Mouse (Mus musculus) MEL (cell line): ENCODE data around the gene Rnf166. TPM values are rescaled to one million over a fixed set of nuclear protein-coding genes. Genes with fewer than 3 reads are reported as not detected.

Source experiments
- DNase-seq: peaks from one replicate; pipeline ENCODE4 v3.0.0; 2011; ENCODE audit warnings: low read depth, low spot score
- H3K27ac ChIP-seq: 2 replicates; pipeline ENCODE4 v1.5.1; 2012; ENCODE audit warnings: low read depth, mild to moderate bottlenecking, control low read depth, low read length, moderate library complexity; ENCODE audit not compliant: control insufficient read depth
- H3K27me3 ChIP-seq, 2 experiments: fragments of 150-350 bp in 1 of 2; sonication (generic) in 1 of 2; 2 replicates each; pipeline ENCODE4 v1.6.1; 2012; ENCODE audit warnings: low read length in 2 of 2, mild to moderate bottlenecking in 2 of 2, improper control_type of control experiment in 1 of 2, moderate library complexity in 1 of 2; ENCODE audit not compliant: insufficient read depth in 2 of 2, control insufficient read depth in 1 of 2
- H3K36me3 ChIP-seq, 2 experiments: 2 replicates each; pipeline ENCODE4 v1.6.1; 2012 to 2014; ENCODE audit warnings: low read length in 2 of 2, improper control_type of control experiment in 1 of 2, inconsistent platforms in 1 of 2, mild to moderate bottlenecking in 1 of 2; ENCODE audit not compliant: insufficient read depth in 2 of 2, control insufficient read depth in 1 of 2
- H3K4me1 ChIP-seq, 2 experiments: fragments of 150-350 bp in 1 of 2; sonication (generic) in 1 of 2; 2 replicates each; pipeline ENCODE4 v1.6.1; 2012; ENCODE audit warnings: low read length in 2 of 2, improper control_type of control experiment in 1 of 2, mild to moderate bottlenecking in 1 of 2; ENCODE audit not compliant: insufficient read depth in 2 of 2, control insufficient read depth in 1 of 2
- H3K4me3 ChIP-seq, 2 experiments: fragments of 150-350 bp in 1 of 2; sonication (generic) in 1 of 2; 2 replicates each; pipeline ENCODE4 v1.5.1; 2012; ENCODE audit warnings: low read depth in 2 of 2, low read length in 2 of 2, mild to moderate bottlenecking in 2 of 2, moderate library complexity in 2 of 2, control low read depth in 1 of 2, improper control_type of control experiment in 1 of 2; ENCODE audit not compliant: control insufficient read depth in 1 of 2, insufficient read depth in 1 of 2
- H3K79me2 ChIP-seq: 2 replicates; pipeline ENCODE4 v1.6.1; 2012; ENCODE audit warnings: mild to moderate bottlenecking, low read length, moderate library complexity; ENCODE audit not compliant: control insufficient read depth, poor library complexity, insufficient read depth
- H3K9ac ChIP-seq: 2 replicates; pipeline ENCODE4 v1.6.1; 2012; ENCODE audit warnings: low read depth, mild to moderate bottlenecking, control low read depth, low read length, moderate library complexity; ENCODE audit not compliant: control insufficient read depth, poor library complexity, severe bottlenecking
- H3K9me3 ChIP-seq: fragments of 150-350 bp; sonication (generic); replicated peaks from 2 replicates; pipeline ENCODE4 v1.6.1; 2012; ENCODE audit warnings: mild to moderate bottlenecking, low read length, improper control_type of control experiment, moderate library complexity; ENCODE audit not compliant: insufficient read depth
- BHLHE40 ChIP-seq: IDR thresholded peaks from 2 replicates; pipeline ENCODE4 v1.6.1; 2012; ENCODE audit warnings: low read depth, mild to moderate bottlenecking, inconsistent platforms, low read length, improper control_type of control experiment, borderline replicate concordance
- CHD1 ChIP-seq: IDR thresholded peaks from 2 replicates; pipeline ENCODE4 v1.6.1; 2012; ENCODE audit warnings: low read depth, mild to moderate bottlenecking, inconsistent platforms, low read length, improper control_type of control experiment
- CHD2 ChIP-seq: IDR thresholded peaks from 2 replicates; pipeline ENCODE4 v1.6.1; 2011; ENCODE audit warnings: low read length, improper control_type of control experiment
- ELF1 ChIP-seq: IDR thresholded peaks from 2 replicates; pipeline ENCODE4 v1.6.1; 2014; ENCODE audit warnings: low read depth, mild to moderate bottlenecking, inconsistent platforms, low read length, improper control_type of control experiment, moderate library complexity
- EP300 ChIP-seq, 2 experiments: IDR thresholded peaks; 2 replicates each; pipeline ENCODE4 v1.6.1; 2011; ENCODE audit warnings: improper control_type of control experiment in 2 of 2, low read length in 2 of 2, low read depth in 1 of 2, mild to moderate bottlenecking in 1 of 2
- JUND ChIP-seq: IDR thresholded peaks from 2 replicates; pipeline ENCODE4 v1.6.1; 2011; ENCODE audit warnings: low read depth, mild to moderate bottlenecking, improper control_type of control experiment, low read length
- KAT2A ChIP-seq: conservative IDR thresholded peaks from 2 replicates; pipeline ENCODE4 v1.6.1; 2012; ENCODE audit warnings: low read depth, low read length, improper control_type of control experiment, inconsistent platforms
- MEF2A ChIP-seq: IDR thresholded peaks from 2 replicates; pipeline ENCODE4 v1.6.1; 2014; ENCODE audit warnings: low read depth, mild to moderate bottlenecking, inconsistent platforms, low read length, improper control_type of control experiment; ENCODE audit not compliant: poor library complexity, insufficient replicate concordance, severe bottlenecking; ENCODE audit errors: extremely low read depth
- MXI1 ChIP-seq: IDR thresholded peaks from 2 replicates; pipeline ENCODE4 v1.6.1; 2011; ENCODE audit warnings: mild to moderate bottlenecking, low read depth, low read length, improper control_type of control experiment
- MYC ChIP-seq: IDR thresholded peaks from 2 replicates; pipeline ENCODE4 v1.6.1; 2011; ENCODE audit warnings: low read depth, mild to moderate bottlenecking, low read length, improper control_type of control experiment, moderate library complexity
- NRF1 ChIP-seq: IDR thresholded peaks from 2 replicates; pipeline ENCODE4 v1.6.1; 2014; ENCODE audit warnings: low read depth, mild to moderate bottlenecking, inconsistent platforms, low read length, improper control_type of control experiment, moderate library complexity; ENCODE audit not compliant: poor library complexity, insufficient read depth, severe bottlenecking
- RCOR1 ChIP-seq: IDR thresholded peaks from 2 replicates; pipeline ENCODE4 v1.6.1; 2012; ENCODE audit warnings: low read depth, mild to moderate bottlenecking, inconsistent platforms, low read length, improper control_type of control experiment
- USF1 ChIP-seq: IDR thresholded peaks from 2 replicates; pipeline ENCODE4 v1.6.1; 2014; ENCODE audit warnings: low read depth, mild to moderate bottlenecking, inconsistent platforms, low read length, improper control_type of control experiment, moderate library complexity
- polyA plus RNA-seq, 2 experiments: library from polyadenylated mRNA; stranded (reverse) in 1 of 2; unstranded in 1 of 2; fragments of >175 nt in 1 of 2; fragments of >200 nt in 1 of 2; gene quantifications; 2 replicates each; pipeline versions ENCODE4 v1.2.1 to v1.2.4; 2012; ENCODE audit warnings: low replicate concordance in 2 of 2, low read depth in 1 of 2; ENCODE audit not compliant: insufficient read length in 2 of 2, insufficient read depth in 1 of 2, missing spikeins in 1 of 2
- total RNA-seq: library from RNA; depleted of rRNA; stranded (reverse); fragments of 300-350 nt; gene quantifications from 2 replicates; pipeline ENCODE4 v1.2.3, GENCODE M21; 2012

Gene Rnf166
- total and polyA plus RNA-seq, 3 experiments: 18.6 to 37.7 TPM; not detected in 1

DNA sequence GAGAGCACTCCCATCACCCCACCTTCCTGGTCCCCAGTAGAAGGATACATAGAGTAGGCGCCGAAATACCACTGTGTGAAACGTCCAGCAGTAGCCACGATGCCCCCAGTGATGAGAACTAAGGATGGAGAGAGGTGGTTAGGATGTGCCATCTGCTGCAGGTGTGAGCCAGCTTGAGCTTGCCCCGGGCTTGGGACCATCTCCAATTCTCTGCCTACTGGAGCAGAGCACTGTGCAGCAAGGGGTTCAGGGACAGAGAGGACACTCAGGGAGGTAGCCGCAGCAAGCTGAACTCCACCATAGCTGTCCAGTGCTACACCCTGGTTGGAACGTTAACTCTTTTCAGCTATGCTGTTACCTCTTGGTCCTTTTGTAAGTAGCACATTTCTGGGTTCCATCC is 48.3 kb downstream of the Rnf166 start:
- no peaks in the 10 kb centered on the region for H3K27me3 ChIP-seq
- H3K4me1 ChIP-seq: peaks cover 10 to 34% of the 10 kb centered on the region in 2 experiments
- H3K36me3 ChIP-seq: peaks cover 0 to 27% of the 10 kb centered on the region in 2 experiments; a peak in 2 of 4 replicates
- DNase-seq: no peak
- H3K9ac ChIP-seq: peak overlapping the region; percentile 56
- TF ChIP-seq BHLHE40: no peak
- H3K4me3 ChIP-seq: no peak overlapping the region
- H3K79me2 ChIP-seq: peaks cover 25% of the 10 kb centered on the region
- H3K9me3 ChIP-seq: no peaks in the 10 kb centered on the region
- peak overlapping the region; percentile 80 for H3K27ac ChIP-seq

DNA sequence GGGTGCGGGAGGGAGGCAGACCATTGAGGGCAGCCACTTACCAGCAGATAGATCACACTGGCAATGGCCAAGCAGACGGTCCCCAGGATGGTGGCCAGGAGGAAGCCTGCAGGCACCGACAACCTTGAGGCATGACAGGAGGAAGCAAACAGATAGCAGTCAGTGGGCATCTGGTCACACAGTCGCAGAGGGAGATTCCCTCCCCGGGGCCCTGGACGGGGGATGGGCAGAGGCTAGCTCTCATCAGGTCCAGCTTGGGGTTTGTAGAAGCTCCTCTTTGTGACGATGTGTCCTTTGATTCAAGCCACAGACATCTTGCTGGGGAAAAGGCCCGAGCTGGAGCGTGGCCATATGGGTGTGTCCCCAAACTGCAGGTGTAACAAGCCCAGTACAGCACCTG is 49.7 kb downstream of the Rnf166 start:
- no peak overlapping the region for H3K27ac ChIP-seq
- H3K4me1 ChIP-seq: peaks cover 7 to 30% of the 10 kb centered on the region in 2 experiments
- DNase-seq: no peak
- no peak overlapping the region for H3K4me3 ChIP-seq
- no peak overlapping the region for H3K9ac ChIP-seq
- H3K36me3 ChIP-seq: peaks cover 0 to 23% of the 10 kb centered on the region in 2 experiments; a peak in 2 of 4 replicates
- H3K27me3 ChIP-seq: no peaks in the 10 kb centered on the region
- peaks cover 11% of the 10 kb centered on the region for H3K79me2 ChIP-seq
- no peaks in the 10 kb centered on the region for H3K9me3 ChIP-seq
- TF ChIP-seq KAT2A (no peak), JUND (no peak), MXI1 (no peak), CHD1 (no peak), USF1 (no peak), ELF1 (no peak), NRF1 (no peak), CHD2 (no peak), EP300 (IDR thresholded peaks at IDR 0.05; ENCODE audit: low read depth in 1 of 2, low read length in 2 of 2) (no peak), RCOR1 (no peak), MYC (no peak)

DNA sequence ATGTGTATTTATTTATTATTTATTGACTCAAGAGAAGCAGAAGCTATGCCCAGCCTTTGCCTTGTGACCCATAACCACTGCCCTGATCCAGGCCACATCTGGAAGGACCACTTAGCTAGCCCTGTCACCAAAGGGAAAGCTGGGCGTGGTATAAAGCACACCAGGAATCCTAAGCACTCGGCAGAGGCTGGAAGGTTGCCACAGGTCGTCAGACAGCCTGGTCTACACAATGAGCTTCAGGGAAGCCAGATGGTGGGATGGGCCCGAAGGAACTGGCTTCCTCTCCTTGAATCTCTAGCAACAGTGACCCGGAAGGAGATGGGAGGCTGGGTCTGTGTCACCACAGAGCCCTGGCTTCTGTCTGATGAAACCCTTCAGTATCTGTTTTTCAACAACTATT is 52.2 kb downstream of the Rnf166 start:
- Histone ChIP-seq H3K9ac (no peak overlapping the region), H3K27me3 (no peaks in the 10 kb centered on the region), H3K4me1 (peaks cover 3 to 12% of the 10 kb centered on the region in 2 experiments), H3K79me2 (no peaks in the 10 kb centered on the region; the same call in 1 of the 2 replicates), H3K27ac (no peak overlapping the region), H3K9me3 (no peaks in the 10 kb centered on the region), H3K4me3 (no peak overlapping the region), H3K36me3 (peaks cover 0 to 4% of the 10 kb centered on the region in 2 experiments; a peak in 2 of 4 replicates)
- TF ChIP-seq JUND (no peak), NRF1 (no peak), MEF2A (no peak)
- DNase-seq: no peak
